In the genomic region with DNA sequence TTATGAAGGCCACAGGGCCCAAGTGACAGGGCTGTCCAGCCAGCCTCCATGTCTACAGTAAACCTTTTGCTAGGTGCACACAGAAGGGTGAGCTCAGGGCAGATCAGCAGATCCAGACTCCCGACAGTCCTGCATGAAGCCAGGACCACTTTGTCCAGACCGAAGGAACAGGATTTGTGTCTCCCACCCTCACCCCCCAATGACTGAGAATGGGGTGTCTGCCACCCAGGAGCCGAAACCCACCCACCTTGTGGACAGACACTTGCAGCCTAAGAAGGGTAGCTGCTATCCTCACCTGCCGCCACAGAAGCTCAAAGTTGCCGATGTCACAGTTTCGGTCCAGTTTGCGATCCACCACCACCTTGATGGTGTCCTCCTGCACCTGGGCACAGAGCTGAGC, we compare ENCODE assay signal across 25 mouse cellular contexts. TPM values are rescaled to one million over a fixed set of nuclear protein-coding genes. Genes with fewer than 3 reads are reported as not detected.
A peak's percentile ranks its signal among the peaks of the same experiment; 100 is the strongest.
DNase-seq lines count a peak whose midpoint lies in the region; ATAC-seq and TF ChIP-seq lines count a peak whose summit lies in the region.
"Had no signal": no experiment of that assay in that cellular context is flagged by ENCODE, and none has a peak within 500 bp of the region (broad histone marks: within the 10 kb centered on the region; RNA-seq: fewer than 3 reads in every experiment).

No protein-coding gene starts in this region.

- peak; percentile 65 for DNase-seq in heart, embryonic 10.5 days (ENCODE audit: low spot score)
- DNase-seq in heart, postnatal 4 days = no peak
- DNase-seq in stomach, postnatal 0 days (ENCODE audit: low spot score) = no peak
- no peak for DNase-seq in embryo, embryonic 11 days
- DNase-seq: adrenal gland, adult 8-10 months; adrenal gland, postnatal 14 days; adrenal gland, postnatal 36 days; cerebellum, adult 11-12 months; cerebellum, adult 2 months; cerebellum, adult 9-10 months; cerebellum, postnatal 10 days; cerebellum, postnatal 25 days had no signal

- no peak overlapping the region for H3K27ac ChIP-seq in heart, embryonic 10.5 days
- peak overlapping the region; percentile 26; the same call in 1 of the 2 replicates for H3K27ac ChIP-seq in stomach, embryonic 15.5 days
- no peak overlapping the region for H3K27ac ChIP-seq in stomach, postnatal 0 days (replicated peaks)
- H3K27ac ChIP-seq: embryonic facial prominence, embryonic 13.5 days; embryonic facial prominence, embryonic 15.5 days; forebrain, embryonic 10.5 days; forebrain, embryonic 12.5 days had no signal

- H3K4me1 ChIP-seq in heart, embryonic 10.5 days = no peaks in the 10 kb centered on the region
- H3K4me1 ChIP-seq in stomach, embryonic 15.5 days = no peaks in the 10 kb centered on the region
- no peaks in the 10 kb centered on the region for H3K4me1 ChIP-seq in stomach, postnatal 0 days (replicated peaks; ENCODE audit: control insufficient read depth, insufficient read depth)
- H3K4me1 ChIP-seq: embryonic facial prominence, embryonic 13.5 days; embryonic facial prominence, embryonic 15.5 days; forebrain, embryonic 10.5 days; forebrain, embryonic 12.5 days had no signal

- H3K4me2 ChIP-seq in stomach, embryonic 15.5 days = no peak overlapping the region
- no peak overlapping the region for H3K4me2 ChIP-seq in stomach, postnatal 0 days (replicated peaks; ENCODE audit: low read depth)
- H3K4me2 ChIP-seq: embryonic facial prominence, embryonic 13.5 days; embryonic facial prominence, embryonic 15.5 days; forebrain, embryonic 12.5 days had no signal

- H3K9me3 ChIP-seq in heart, embryonic 10.5 days = no peaks in the 10 kb centered on the region
- no peaks in the 10 kb centered on the region for H3K9me3 ChIP-seq in stomach, embryonic 15.5 days
- H3K9me3 ChIP-seq in stomach, postnatal 0 days (ENCODE audit: control insufficient read depth, low read length) = no peaks in the 10 kb centered on the region
- H3K9me3 ChIP-seq: embryonic facial prominence, embryonic 13.5 days; embryonic facial prominence, embryonic 15.5 days; forebrain, embryonic 10.5 days; forebrain, embryonic 12.5 days; G1E had no signal

- no peak for TF ChIP-seq CTCF in stomach, postnatal 0 days (IDR thresholded peaks at IDR 0.05; ENCODE audit: low read depth)

- no peak for TF ChIP-seq EP300 in stomach, postnatal 0 days (optimal IDR thresholded peaks at IDR 0.05)

- no peak overlapping the region for H3K9ac ChIP-seq in stomach, embryonic 15.5 days
- H3K9ac ChIP-seq in stomach, postnatal 0 days (ENCODE audit: low read length) = no peak overlapping the region
- H3K9ac ChIP-seq: embryonic facial prominence, embryonic 13.5 days; embryonic facial prominence, embryonic 15.5 days; forebrain, embryonic 12.5 days had no signal

- no peak for ATAC-seq in stomach, embryonic 15.5 days (ENCODE audit: insufficient read depth, low FRiP score, low read depth)
- no peak for ATAC-seq in stomach, postnatal 0 days (ENCODE audit: low FRiP score, low TSS enrichment)
- ATAC-seq: activated CD4-positive, CD25-positive, alpha-beta regulatory T cell, adult 4 months; forebrain, embryonic 14.5 days; forebrain, embryonic 16.5 days; Patski had no signal

- H3K27me3 ChIP-seq in heart, embryonic 10.5 days (ENCODE audit: insufficient read depth, poor library complexity, severe bottlenecking) = no peaks in the 10 kb centered on the region; the same call in 1 of the 2 replicates
- no peaks in the 10 kb centered on the region for H3K27me3 ChIP-seq in stomach, embryonic 15.5 days (replicated peaks)
- no peaks in the 10 kb centered on the region for H3K27me3 ChIP-seq in stomach, postnatal 0 days (ENCODE audit: control insufficient read depth, insufficient read depth, low read length)
- H3K27me3 ChIP-seq: embryonic facial prominence, embryonic 13.5 days; embryonic facial prominence, embryonic 15.5 days; forebrain, embryonic 12.5 days had no signal

- no peak overlapping the region for H3K4me3 ChIP-seq in heart, embryonic 10.5 days
- no peak overlapping the region for H3K4me3 ChIP-seq in stomach, embryonic 15.5 days (replicated peaks)
- no peak overlapping the region for H3K4me3 ChIP-seq in stomach, postnatal 0 days (ENCODE audit: low read depth, low read length)
- H3K4me3 ChIP-seq: embryonic facial prominence, embryonic 13.5 days; embryonic facial prominence, embryonic 15.5 days; erythroblast, embryonic 14.5 days; forebrain, embryonic 10.5 days; forebrain, embryonic 12.5 days had no signal

- 86% methylated on average over 7 of the region's 7 CpGs for WGBS in heart, embryonic 10.5 days
- 94% methylated on average over 7 of the region's 7 CpGs for WGBS in stomach, embryonic 15.5 days
- WGBS in stomach, postnatal 0 days = 98% methylated on average over 7 of the region's 7 CpGs

- H3K36me3 ChIP-seq in heart, embryonic 10.5 days = no peaks in the 10 kb centered on the region
- no peaks in the 10 kb centered on the region for H3K36me3 ChIP-seq in stomach, embryonic 15.5 days
- no peaks in the 10 kb centered on the region for H3K36me3 ChIP-seq in stomach, postnatal 0 days (ENCODE audit: control insufficient read depth, insufficient read depth, low read length)
- H3K36me3 ChIP-seq: embryonic facial prominence, embryonic 13.5 days; embryonic facial prominence, embryonic 15.5 days; forebrain, embryonic 10.5 days; forebrain, embryonic 12.5 days; G1E had no signal

RNA-seq across cellular contexts. Expression of a gene that starts 39.2 kb away (rescaled TPM):
- not detected in 2 replicates for polyA plus RNA-seq in heart, embryonic 10.5 days (2016; fragmentation: Nextera tagmentation; extraction: Ambion mirVana)
- total RNA-seq in heart, postnatal 4 days (2021) = not detected
- polyA plus RNA-seq in stomach, embryonic 15.5 days (2015; fragmentation: Nextera tagmentation; extraction: Ambion mirVana) = not detected in 2 replicates
- polyA plus RNA-seq in stomach, postnatal 0 days (2015; fragmentation: Nextera tagmentation; extraction: Ambion mirVana) = not detected in 2 replicates
- total RNA-seq: adrenal gland, adult 8-10 months; adrenal gland, postnatal 14 days had no signal
- polyA plus RNA-seq: activated CD4-positive, CD25-positive, alpha-beta regulatory T cell, adult 4 months; C2C12; embryonic facial prominence, embryonic 11.5 days; embryonic facial prominence, embryonic 13.5 days; erythroblast, embryonic 14.5 days; forebrain, embryonic 10.5 days; G1E had no signal

RNA-seq across cellular contexts. Expression of a gene that starts 53.1 kb away (rescaled TPM):
- 68.1 and 73.7 TPM in 2 replicates for polyA plus RNA-seq in heart, embryonic 10.5 days (2016; fragmentation: Nextera tagmentation; extraction: Ambion mirVana)
- total RNA-seq in heart, postnatal 4 days (2021) = 10 to 100 TPM; 36.8 to 40.2 TPM
- 68.7 and 74.8 TPM in 2 replicates for polyA plus RNA-seq in stomach, embryonic 15.5 days (2015; fragmentation: Nextera tagmentation; extraction: Ambion mirVana)
- polyA plus RNA-seq in stomach, postnatal 0 days (2015; fragmentation: Nextera tagmentation; extraction: Ambion mirVana) = 63.6 and 69.4 TPM in 2 replicates
